Mouse (Mus musculus): ENCODE measurements around the gene Rce1. TPM values are rescaled to one million over a fixed set of nuclear protein-coding genes. Genes with fewer than 3 reads are reported as not detected.
"Not testable (repeated sequence)": the region's sequence is repeated elsewhere in the genome, so short reads cannot be mapped to it uniquely, and the experiment has no call there.

The Rce1 gene
- total and polyA plus RNA-seq, 3 experiments, result 43.1 to 67.8 TPM; not detected in 1

GRCm38 (mm10) chr19:4588430-4588829 lies 37.0 kb downstream of the Rce1 start:
- Histone ChIP-seq H3K9ac (ENCODE audit: control insufficient read depth, low read depth, low read length, poor library complexity, severe bottlenecking) (no peak overlapping the region), H3K27me3 (ENCODE audit: control insufficient read depth in 1 of 2, insufficient read depth in 2 of 2, low read length in 2 of 2) (no peaks in the 10 kb centered on the region), H3K27ac (ENCODE audit: control insufficient read depth, low read depth, low read length) (no peak overlapping the region), H3K9me3 (replicated peaks; ENCODE audit: insufficient read depth, low read length) (no peaks in the 10 kb centered on the region), H3K79me2 (ENCODE audit: control insufficient read depth, insufficient read depth, low read length, poor library complexity) (no peaks in the 10 kb centered on the region), H3K4me3 (ENCODE audit: control insufficient read depth in 1 of 2, insufficient read depth in 1 of 2, low read depth in 2 of 2, low read length in 2 of 2) (no peak overlapping the region), H3K4me1 (ENCODE audit: control insufficient read depth in 1 of 2, insufficient read depth in 2 of 2, low read length in 2 of 2) (peaks cover 0 to 3% of the 10 kb centered on the region in 2 experiments; a peak in 2 of 4 replicates), H3K36me3 (ENCODE audit: control insufficient read depth in 1 of 2, insufficient read depth in 2 of 2, low read length in 2 of 2) (no peaks in the 10 kb centered on the region; a peak in 1 of 4 replicates)
- no peak for TF ChIP-seq USF1 (IDR thresholded peaks at IDR 0.05; ENCODE audit: low read depth, low read length)
- DNase-seq (ENCODE audit: low read depth, low spot score), result no peak

DNA sequence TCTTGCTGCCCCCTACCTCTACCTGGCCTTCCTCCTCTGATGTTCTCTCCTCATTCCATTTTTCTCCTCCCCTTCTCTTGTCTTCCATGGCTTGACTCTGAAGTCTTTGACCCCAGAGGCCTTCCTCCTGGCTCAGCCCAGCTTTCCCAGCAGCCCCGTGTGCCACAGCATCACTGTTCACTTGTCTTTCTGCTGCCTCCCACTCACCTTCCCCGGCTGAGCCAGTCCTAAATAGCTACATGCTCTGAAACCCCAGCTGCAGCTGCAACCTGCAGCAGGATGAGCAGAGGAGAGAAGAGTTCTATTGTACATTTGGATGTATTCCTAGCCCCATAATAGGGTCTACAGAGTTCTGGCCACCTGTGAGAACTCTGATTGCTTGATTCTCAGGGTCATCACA lies 38.0 kb downstream of the Rce1 start:
- H3K27me3 ChIP-seq (ENCODE audit: control insufficient read depth in 1 of 2, insufficient read depth in 2 of 2, low read length in 2 of 2), result no peaks in the 10 kb centered on the region

DNA sequence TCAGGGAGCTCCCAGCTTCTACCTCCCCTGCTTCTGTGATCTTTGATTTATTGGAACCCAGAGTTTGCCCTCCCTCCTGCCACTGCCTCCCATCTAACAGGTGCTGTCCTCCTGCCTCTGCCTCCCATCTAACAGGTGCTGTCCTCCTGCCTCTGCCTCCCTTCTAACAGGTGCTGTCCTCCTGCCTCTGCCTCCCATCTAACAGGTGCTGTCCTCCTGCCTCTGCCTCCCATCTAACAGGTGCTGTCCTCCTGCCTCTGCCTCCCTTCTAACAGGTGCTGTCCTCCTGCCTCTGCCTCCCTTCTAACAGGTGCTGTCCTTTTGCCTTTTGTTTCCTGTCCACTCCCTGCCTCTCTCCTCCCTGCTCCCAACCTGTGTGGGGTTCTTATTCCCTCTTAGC lies 38.7 kb downstream of the Rce1 start:
- H3K4me3 ChIP-seq (ENCODE audit: control insufficient read depth in 1 of 2, insufficient read depth in 1 of 2, low read depth in 2 of 2, low read length in 2 of 2); H3K27ac ChIP-seq (ENCODE audit: control insufficient read depth, low read depth, low read length); H3K4me1 ChIP-seq (ENCODE audit: control insufficient read depth in 1 of 2, insufficient read depth in 2 of 2, low read length in 2 of 2); H3K79me2 ChIP-seq (ENCODE audit: control insufficient read depth, insufficient read depth, low read length, poor library complexity); H3K9ac ChIP-seq (ENCODE audit: control insufficient read depth, low read depth, low read length, poor library complexity, severe bottlenecking); H3K27me3 ChIP-seq (ENCODE audit: control insufficient read depth in 1 of 2, insufficient read depth in 2 of 2, low read length in 2 of 2); DNase-seq (ENCODE audit: low read depth, low spot score); H3K36me3 ChIP-seq (ENCODE audit: control insufficient read depth in 1 of 2, insufficient read depth in 2 of 2, low read length in 2 of 2); H3K9me3 ChIP-seq (replicated peaks; ENCODE audit: insufficient read depth, low read length): not testable (repeated sequence)

More for the DNA sequence above, 38.0 kb downstream of the Rce1 start:
- Histone ChIP-seq H3K27ac (ENCODE audit: control insufficient read depth, low read depth, low read length) (no peak overlapping the region), H3K36me3 (ENCODE audit: control insufficient read depth in 1 of 2, insufficient read depth in 2 of 2, low read length in 2 of 2) (no peaks in the 10 kb centered on the region; a peak in 1 of 4 replicates), H3K4me3 (ENCODE audit: control insufficient read depth in 1 of 2, insufficient read depth in 1 of 2, low read depth in 2 of 2, low read length in 2 of 2) (no peak overlapping the region), H3K9ac (ENCODE audit: control insufficient read depth, low read depth, low read length, poor library complexity, severe bottlenecking) (no peak overlapping the region), H3K79me2 (ENCODE audit: control insufficient read depth, insufficient read depth, low read length, poor library complexity) (no peaks in the 10 kb centered on the region), H3K4me1 (ENCODE audit: control insufficient read depth in 1 of 2, insufficient read depth in 2 of 2, low read length in 2 of 2) (peaks cover 0 to 3% of the 10 kb centered on the region in 2 experiments; a peak in 2 of 4 replicates), H3K9me3 (replicated peaks; ENCODE audit: insufficient read depth, low read length) (no peaks in the 10 kb centered on the region)
- no peak for TF ChIP-seq NRF1 (IDR thresholded peaks at IDR 0.05; ENCODE audit: insufficient read depth, low read depth, low read length, poor library complexity, severe bottlenecking)
- TF ChIP-seq ZNF384 (IDR thresholded peaks at IDR 0.05; ENCODE audit: low read depth, low read length), result no peak
- no peak for TF ChIP-seq ZC3H11A (IDR thresholded peaks at IDR 0.05; ENCODE audit: low read depth, low read length)
- TF ChIP-seq MYC (IDR thresholded peaks at IDR 0.05; ENCODE audit: low read depth, low read length), result no peak
- no peak for TF ChIP-seq GATA1 (IDR thresholded peaks at IDR 0.05; ENCODE audit: low read depth, low read length)
- TF ChIP-seq USF1 (IDR thresholded peaks at IDR 0.05; ENCODE audit: low read depth, low read length), result no peak
- no peak for TF ChIP-seq JUND (IDR thresholded peaks at IDR 0.05; ENCODE audit: low read depth, low read length)
- TF ChIP-seq POLR2A (IDR thresholded peaks at IDR 0.05; ENCODE audit: control insufficient read depth in 1 of 2, insufficient read depth in 1 of 2, low read depth in 1 of 2, low read length in 2 of 2, poor library complexity in 1 of 2), result no peak
- TF ChIP-seq MAZ (IDR thresholded peaks at IDR 0.05; ENCODE audit: low read depth, low read length), result no peak
- TF ChIP-seq UBTF (IDR thresholded peaks at IDR 0.05; ENCODE audit: borderline replicate concordance, insufficient read depth, low read depth, low read length), result no peak
- TF ChIP-seq E2F4 (IDR thresholded peaks at IDR 0.05; ENCODE audit: borderline replicate concordance, low read depth, low read length), result no peak
- TF ChIP-seq TBP (IDR thresholded peaks at IDR 0.05; ENCODE audit: low read depth, low read length), result no peak
- no peak for TF ChIP-seq MYB (IDR thresholded peaks at IDR 0.05; ENCODE audit: low read depth, low read length)
- TF ChIP-seq BHLHE40 (IDR thresholded peaks at IDR 0.05; ENCODE audit: borderline replicate concordance, low read depth, low read length), result no peak
- TF ChIP-seq MEF2A (IDR thresholded peaks at IDR 0.05; ENCODE audit: extremely low read depth, insufficient replicate concordance, low read depth, low read length, poor library complexity, severe bottlenecking), result no peak
- no peak for DNase-seq (ENCODE audit: low read depth, low spot score)
